Mouse (Mus musculus) layer of hippocampus, adult 18-20 months (tissue): ENCODE measurements around the gene Kctd10. TPM values are rescaled to one million over a fixed set of nuclear protein-coding genes. Genes with fewer than 3 reads are reported as not detected.

Source experiments
- DNase-seq, 2 experiments: peaks; one replicate each; pipeline ENCODE4 v3.0.0; 2022; ENCODE audit warnings: low spot score in 2 of 2
- long read RNA-seq: library from polyadenylated mRNA; stranded (forward); transcript quantifications from one replicate; pipeline ENCODE4 v2.0.0, GENCODE M21; 2021
- total RNA-seq, 2 experiments: library from RNA; stranded (reverse); gene quantifications; 2 replicates each; pipeline ENCODE4 v1.2.3; 2021

The Kctd10 gene
- 10 to 100 TPM; 56.9 to 57.8 TPM for total RNA-seq
- long read RNA-seq, transcript Kctd10-201 (7 exons, 1,026 nt) = minor isoform, 14 of 136 reads
- long read RNA-seq, transcript Kctd10-202 (7 exons, 3,103 nt) = major isoform, 104 of 136 reads
- long read RNA-seq, partial matches to known transcripts = 8 of 136 reads
- long read RNA-seq, other reads (novel, unspliced or antisense) = 10 of 136 reads

DNA sequence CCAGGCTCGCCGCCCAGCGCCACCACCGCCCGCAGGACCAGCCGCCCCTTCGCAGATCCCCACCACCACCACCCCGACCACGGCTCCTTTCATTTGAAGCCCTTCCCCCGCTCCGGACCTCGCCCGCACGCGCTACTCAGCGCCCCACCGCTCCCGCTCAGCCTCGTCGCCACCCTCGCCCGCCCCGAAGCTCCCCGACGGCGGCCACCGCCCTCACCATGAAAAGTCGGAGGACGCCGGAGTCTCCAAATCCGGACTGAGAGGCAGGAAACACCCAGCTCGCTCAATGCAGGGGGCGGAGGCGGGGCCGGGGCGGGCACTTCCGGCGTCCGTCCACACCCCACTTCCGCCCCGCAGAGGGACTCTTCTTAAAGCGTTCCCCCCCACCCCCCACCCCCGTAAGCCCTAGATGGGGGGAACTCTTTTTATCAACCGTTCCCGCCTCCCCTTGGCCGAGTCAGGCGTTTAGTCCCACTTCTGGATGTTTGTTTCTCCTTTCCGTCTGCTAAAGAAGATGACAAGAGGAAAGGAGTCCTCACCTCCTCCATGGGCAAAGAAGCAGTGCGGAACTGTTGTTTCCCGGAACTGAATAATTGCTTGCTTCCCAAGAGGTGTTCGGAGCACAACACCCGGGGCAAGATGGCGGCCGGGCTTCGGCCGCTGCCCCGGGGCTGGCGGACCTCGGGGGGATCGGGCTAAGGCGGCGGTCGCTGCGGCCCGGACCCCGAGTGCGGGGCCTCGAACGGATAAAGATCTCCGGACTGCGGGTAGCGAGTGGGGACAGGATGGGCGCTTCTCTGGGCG, at the start of gene Kctd10, which contains the start of gene Ube3b:
Gene Kctd10, minus strand, starts transcription at position 300 of the 804 bp plus-strand sequence.
Gene Ube3b, plus strand, starts transcription at position 399 of the 804 bp plus-strand sequence.
- DNase-seq = peak; percentile 68 to 84

DNA sequence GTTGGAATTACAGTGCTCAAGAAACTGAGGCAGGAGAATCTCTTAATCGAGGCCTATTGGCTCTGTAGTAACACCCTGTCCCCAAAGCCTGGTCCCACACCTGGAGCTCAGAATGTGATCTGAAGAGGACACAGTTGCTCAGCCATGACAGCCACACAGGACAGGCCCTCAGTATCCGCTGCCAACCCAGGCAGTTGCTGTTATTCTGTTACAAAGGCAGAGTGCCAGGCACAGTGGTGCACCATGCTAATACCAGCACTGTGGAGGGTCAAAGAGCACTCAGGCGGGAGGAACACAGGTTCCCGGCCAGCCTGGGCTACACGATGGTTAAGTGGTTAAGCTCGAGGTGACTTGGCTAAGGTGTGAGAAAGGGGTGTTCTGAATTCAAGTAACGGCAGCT, 49.5 kb upstream of the Kctd10 start:
- DNase-seq = no peak

DNA sequence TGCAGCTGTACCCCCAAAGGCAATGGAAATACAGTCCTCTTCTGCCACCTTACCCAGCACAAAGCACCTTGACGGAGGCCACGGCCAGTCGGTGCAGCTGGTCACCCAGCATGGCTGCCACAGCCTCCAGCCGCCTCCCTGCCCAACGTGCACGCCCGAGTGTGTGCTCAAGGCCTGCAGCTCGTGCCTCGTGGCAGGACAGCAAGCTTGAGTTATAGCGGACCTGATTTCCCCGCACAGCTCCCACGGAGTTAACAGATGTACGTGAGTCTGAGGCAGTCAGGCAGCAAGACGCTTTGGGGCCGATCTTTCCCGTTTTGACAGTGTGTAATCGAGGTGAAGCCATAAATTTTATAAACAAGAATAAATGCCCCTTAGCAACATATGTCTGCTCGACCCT, 48.3 kb upstream of the Kctd10 start:
- no peak for DNase-seq

DNA sequence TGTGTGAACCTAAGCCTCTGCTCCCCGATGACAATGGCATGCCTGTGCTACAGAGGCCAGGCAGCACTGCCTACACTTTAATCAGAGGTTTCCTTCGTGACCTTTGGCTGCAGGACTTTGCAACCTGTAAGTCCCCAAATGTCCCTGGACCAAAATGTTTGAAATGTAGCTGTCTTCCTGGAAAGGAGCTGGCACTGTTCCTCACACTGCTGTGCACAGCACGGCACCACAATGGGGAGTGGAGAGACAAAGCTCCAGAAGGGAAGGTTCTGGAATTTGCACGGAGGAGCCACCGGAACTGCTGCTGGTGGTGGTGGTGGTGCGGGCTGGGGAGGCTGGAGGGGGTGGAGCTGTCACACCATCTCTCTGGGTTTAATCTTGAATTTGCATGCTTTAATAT, 46.4 kb upstream of the Kctd10 start:
- no peak for DNase-seq

DNA sequence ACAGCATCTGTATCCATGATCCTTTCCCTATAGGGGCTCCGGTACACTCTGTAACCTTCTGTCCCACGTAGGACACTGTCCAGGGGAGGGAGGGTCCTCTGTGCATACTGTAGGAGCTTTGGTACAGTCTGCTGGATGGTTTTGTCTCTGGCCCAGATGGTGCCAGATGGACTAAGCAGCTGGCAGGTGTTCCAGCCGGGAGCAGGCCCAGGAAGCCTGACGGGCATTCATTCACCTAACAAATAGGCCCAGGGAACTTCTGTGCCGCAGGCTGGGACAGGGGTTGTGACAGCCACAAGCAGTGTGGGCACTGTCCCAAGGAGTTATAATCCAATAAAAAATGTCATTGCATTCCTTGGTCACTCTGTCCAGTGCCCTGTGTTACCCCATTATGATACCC, 43.7 kb upstream of the Kctd10 start:
- DNase-seq = no peak

DNA sequence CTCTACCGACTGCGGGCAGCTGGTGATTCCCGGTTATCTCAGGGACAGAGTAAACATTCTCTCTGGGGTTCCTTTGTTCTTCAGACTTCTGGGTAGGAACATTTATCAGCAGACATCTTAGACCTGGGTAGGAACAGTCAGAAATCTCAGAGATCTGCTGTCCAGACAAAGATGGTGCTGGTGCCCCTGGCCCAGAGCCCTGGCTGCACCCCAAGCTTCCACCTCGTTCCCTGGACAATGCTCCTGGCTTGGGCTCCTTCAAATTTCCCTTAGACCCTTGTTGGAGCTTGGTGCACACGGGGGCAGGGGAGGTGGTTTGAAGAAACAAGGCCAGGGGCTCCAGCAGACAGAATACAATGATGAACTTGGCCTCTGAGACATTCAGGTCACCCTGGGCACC, 42.3 kb upstream of the Kctd10 start:
- no peak for DNase-seq

DNA sequence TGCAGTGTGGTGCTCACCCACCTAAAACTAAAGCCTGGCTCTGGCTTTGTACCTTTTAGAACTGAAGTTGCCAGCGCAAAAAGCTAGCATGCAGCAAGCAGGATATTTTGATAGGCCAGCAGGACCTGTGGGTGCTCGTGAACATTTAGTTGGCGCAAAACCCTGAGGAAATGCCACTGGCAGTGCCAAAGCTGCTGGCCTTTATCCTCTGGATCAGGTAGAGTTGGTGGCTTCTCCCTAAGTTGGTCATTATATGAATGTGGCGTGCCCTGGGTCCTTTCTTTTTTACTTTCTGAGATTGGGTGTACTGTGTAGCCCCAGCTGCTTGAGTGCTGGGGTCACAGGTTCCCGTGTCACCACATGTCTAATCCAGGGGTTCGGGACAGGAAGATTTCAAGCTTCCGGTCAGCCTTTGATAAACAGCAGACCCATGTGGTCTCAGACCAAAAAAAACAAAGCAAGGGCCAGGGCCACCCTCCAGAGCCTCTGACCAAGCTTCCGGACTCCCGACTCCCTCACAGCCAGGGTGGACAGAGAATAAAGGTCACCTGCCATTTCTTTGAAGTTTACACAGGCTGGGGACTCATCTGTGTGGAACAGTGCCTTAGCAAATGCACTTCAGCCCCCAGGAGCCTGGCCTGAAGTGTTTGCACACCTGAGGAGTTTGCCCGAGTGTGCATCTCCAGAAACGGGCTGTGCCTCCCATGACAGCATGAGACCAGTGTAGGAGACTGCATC, 41.4 kb upstream of the Kctd10 start:
- no peak for DNase-seq

DNA sequence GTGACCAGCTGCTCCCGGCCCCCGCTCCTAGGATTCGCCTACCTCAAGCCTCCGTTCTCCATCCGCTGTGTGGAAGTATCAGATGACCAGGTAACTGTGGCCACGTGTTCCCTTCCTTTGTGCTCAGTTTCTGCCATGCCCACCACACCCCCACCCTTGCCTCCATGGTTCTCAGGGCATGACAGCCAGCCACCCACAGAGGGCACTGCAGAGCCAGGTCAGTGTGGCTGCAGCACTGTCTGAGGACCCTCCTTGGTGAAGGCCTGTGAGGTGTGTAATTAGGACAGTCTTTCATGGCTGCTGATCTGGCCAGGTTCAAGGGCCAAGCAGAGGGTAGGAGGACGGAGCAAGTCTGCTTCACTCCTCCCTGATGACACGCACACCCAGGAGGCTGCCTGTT, 38.2 kb upstream of the Kctd10 start:
- no peak for DNase-seq

DNA sequence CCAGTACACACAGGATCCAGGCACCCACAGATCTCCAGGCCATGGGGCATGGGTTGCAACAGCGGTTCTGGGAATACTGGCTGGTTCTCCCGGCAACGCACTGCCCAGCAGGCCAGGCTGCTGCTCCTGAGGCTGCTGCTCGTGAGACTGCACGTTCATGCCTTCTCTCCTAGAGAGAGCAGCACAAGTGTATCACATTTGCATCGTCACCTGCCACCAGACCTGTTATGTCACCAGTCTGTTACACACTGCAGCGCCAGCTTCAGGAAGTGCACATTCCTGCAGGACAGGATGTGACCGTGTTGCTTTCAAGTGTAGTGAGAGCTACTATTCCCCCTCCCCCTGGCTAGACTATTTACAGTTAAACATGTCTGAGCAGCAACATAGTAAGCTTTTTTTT, 36.5 kb upstream of the Kctd10 start:
- DNase-seq = no peak

DNA sequence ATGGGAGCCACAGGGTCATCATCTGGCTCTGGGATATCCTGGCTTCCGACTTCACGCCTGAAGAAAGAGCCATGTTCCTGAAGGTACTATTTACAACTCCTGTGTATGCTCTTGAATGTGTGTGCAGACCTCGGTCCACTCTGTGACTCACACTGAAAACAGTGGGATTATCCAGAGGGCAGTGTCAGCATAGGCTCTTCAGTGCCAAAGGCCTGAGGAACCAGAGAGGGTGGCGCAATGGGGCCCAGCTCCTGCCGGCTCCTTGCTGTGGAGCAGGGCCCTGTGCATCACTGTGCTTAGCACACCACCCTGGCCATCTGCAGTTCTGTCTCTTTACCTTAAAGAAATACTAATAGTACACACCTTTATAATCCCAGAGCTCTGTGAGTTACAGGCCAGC, 35.3 kb upstream of the Kctd10 start:
- no peak for DNase-seq

DNA sequence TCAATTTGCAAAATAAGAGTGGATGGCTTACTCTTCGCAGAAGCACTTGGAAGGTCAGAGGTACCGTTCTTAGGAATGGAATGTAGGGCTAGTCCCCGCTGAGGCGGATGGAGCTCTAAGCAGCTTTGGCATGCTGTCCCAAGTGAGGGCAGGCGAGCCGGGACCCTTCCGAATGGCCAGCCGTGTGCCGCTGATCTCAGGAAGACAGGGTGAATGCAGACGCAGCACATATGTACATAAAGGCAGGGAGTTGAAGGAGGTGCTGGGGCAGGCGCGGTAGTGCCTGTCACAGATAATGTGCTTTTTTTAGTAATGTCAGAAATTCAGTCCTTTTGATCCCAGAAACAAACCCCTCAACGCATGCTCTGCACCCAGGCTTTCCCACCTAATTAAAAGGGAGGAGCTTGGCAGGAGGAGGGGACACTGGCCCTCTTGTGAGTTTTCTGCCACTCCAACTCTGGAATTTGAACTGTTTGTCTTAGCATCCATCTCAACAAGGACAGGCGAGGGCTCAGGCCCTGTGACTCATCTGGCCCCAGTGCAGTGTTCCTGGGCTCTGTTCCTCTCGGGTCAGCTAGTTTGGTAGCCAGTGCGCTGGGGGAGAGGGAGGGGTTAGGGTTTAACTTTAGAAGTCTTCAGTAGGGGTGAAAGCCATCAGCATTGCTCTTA, 32.9 kb upstream of the Kctd10 start:
- no peak for DNase-seq

DNA sequence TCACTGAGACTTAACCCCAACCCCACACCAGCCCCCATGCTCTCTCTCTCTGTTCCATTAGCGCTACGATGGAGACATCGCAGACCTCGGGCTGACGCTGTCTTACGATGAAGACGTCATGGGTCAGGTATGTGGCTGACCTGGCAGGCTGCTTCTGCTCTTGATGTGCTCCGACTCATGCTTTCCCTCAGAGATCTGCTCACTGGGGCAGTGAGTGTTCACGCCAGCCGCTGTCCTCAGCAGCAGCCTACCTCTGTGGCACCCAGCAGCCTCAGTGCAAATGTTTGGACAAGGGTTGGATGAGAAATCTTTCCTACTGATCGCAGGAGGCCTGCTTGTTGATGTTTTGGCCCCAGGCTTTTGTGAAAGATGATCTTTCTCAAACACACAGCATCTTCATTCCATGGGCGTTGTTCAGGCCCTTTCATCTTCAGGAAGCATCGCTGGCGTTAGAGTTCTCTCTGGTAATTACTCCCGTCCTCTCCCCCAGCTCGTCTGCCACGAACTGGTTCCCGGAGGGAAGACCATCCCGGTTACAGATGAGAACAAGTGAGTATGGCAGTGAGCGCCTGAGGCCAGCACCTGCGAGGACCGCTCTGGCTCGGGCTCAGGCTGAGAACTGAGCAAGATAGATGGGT, 32.2 kb upstream of the Kctd10 start:
- DNase-seq = no peak

DNA sequence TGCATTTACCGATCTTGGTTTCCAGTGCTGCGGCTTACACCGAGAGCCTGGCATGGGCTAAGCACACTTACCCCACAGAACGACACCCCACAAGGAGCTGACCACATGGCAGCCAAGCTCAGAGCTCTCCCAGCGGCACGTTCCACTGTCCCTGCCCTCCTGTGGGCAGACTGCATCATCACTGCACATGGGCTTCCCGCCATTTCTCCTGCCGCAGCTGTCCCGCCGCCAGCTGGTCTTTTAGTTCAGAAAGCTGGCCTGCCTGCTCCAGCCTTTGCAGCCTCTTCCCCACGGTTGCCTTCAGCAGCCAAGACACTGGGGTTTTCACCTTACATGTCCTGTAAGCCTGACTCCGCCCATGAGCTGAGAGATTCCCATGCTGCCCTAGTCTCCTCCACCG, 30.1 kb upstream of the Kctd10 start:
- DNase-seq = no peak

DNA sequence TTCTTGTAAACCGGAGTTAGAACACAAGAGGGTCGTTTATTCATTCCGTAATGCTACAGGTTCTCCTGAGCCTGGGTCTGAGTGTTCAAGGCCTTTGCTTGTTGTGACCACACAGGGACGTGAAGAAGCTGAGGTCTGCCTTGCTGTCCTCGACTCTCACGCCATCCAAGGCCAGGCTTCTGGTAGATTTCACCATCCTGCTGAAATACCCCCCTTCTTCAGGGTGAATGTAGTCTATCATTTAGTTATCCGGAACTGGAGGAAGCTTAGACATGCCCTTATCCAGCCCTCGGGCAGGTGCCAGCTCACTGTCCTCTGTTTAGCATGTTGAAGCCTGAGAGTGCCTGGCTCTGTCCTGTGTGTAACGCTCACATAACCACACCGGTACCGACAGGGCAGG, 28.5 kb upstream of the Kctd10 start:
- no peak for DNase-seq

DNA sequence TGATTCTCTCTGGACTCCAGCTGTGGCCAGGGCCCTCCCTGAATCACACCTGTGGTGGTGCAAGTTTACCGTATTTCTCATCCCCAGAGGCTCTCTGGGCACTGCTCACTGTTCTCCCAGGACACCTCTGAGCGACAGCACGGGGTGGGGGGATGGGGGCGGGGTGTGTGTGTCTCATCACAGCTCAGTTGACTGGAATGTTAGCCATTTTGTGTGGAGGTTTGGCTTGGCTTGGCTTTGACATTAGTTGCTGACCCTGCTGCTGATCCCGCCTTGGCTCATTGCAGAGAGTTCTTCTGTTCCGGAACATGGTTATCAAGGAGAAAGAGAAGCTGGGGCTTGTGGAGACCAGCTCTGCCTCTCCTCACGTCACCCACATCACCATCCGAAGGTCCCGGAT, 27.5 kb upstream of the Kctd10 start:
- DNase-seq = no peak

DNA sequence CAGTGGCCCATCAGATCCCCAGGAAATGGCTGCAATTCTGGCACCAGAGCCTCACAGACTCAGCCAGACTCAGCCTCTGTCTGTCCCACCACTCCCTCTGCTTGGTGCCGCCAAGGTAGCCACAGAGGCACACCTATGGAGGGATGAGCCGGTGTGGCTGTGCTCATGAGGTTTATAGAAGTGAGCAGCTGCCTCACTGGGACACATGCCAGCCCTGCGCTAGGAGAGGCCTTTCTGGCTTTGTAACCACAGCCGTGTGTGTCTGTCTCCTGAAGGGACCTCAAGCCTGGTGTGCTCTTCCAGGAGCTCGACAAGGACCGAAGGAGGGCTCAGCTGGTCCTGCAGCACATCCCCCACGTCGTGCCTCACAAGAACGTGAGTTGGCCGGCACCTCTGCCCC, 27.0 kb upstream of the Kctd10 start:
- DNase-seq = no peak

DNA sequence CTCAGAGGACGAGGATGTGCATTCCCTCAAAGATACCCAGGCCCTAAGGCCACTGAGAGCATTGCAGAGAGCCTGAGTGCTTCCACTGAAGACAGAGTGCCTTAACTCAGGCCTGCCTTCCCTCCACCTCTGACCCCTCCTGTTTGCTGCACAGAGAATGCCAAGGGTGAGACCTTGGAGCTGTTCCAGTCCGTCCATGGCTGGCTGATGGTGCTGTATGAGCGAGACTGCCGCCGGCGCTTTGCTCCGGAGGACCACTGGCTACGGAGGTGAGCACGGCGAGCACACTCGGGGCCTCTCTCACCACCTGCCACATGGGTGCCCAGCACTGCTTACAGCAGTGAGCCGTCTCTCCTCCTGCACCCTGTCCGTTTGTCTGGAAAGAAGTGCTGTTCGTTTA, 26.3 kb upstream of the Kctd10 start:
- DNase-seq = no peak

DNA sequence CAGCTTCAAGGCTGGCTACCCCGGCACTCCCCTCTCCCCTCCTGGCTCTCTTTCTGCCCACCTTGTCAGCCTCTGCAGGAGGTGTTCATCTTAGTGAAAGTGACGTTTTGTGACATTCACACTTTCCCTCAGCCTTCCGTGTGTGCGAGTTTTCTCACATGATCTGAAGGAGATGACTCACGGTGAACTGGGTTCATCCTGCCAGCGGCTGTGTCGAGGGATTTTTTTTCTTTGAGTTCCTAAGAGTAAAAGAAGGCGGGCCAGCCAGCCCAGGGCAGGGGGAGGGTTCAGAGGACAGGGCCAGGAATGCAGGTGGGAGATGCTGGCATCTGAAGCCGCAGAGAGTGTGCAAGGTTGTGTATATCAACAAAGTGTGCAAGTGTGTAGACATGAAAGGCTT, 12.9 kb upstream of the Kctd10 start:
- DNase-seq = no peak

DNA sequence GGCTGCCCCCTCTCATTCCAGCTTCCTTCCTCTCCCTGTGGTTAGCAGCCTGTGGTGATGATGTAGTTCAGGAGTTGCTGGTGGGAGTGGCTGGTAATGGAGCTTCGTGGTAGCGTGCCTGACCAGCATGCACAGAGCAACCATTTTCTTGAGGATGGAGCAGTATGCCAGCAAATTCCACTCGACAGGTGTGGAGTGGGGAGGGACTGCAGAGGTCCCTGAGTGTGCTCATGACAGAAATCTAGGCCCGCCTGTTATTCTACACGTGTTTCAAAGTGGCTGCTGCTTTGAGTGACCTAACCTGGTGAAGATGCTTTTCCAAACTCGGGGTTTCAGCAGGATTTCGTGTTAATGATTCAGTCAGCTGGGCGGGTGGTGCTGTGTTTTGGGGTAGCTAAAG, 4.1 kb upstream of the Kctd10 start:
- DNase-seq = no peak

DNA sequence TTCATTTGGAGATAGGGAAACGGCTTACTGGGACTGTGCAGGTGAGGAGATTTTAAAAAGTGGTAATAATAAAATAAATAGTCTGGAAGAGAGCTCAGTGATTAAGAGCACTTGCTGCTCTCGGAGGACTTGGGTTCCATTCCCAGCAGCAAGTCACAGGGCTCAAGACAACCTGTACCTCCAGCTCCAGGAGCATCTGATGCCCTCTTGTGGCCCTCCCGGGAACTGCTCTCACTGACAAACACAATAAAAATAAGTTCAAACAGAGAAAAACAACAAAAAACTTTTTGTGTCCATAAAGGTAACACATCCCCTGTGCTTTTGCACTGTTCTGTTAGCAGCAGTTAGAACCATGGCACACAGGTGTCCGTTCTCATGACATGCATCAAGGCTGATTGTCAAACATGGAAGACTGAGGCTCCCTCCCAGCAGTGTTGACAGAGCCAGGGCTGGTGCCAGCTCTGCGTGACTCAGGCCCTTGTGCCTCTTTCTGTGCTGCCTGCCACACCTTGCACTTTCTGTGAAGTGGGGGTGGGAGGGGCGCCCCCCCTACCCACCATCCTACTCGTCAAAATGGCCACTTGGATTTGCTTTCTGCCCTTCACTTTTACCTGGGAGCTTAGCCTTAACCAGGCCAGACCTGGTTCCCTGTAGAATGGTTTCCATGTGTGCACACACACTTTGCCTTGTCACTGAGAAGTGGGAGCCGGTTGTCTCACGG, 3.0 kb upstream of the Kctd10 start:
- no peak for DNase-seq

DNA sequence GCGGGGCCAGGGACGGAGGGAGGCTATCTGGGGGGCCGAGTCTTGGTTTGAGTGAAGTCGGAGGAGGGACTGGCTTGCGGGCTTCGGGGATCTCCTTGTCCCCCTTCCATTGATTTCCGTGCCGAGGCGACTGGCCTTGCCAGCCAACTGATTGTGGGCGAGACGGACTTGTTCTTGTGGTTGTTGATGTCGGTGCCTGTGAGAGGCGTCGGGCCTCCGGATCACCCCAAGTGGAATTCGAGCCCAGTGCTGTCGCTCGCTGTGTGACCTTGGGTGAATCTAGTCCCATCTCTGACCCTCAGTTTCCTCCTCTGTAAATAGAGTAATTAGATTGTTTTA, 674 bp upstream of the Kctd10 start:
- no peak for DNase-seq
